In genomic region chr8:105475254-105475653, GRCm38 (mm10) we compare ENCODE assay signal across 13 mouse cellular contexts. TPM values are rescaled to one million over a fixed set of nuclear protein-coding genes. Genes with fewer than 3 reads are reported as not detected.
A peak's percentile ranks its signal among the peaks of the same experiment; 100 is the strongest.
DNase-seq lines count a peak whose midpoint lies in the region; ATAC-seq lines count a peak whose summit lies in the region.
"Had no signal": no experiment of that assay in that cellular context is flagged by ENCODE, and none has a peak within 500 bp of the region (broad histone marks: within the 10 kb centered on the region; RNA-seq: fewer than 3 reads in every experiment).

No protein-coding gene starts in this region.

- H3K9ac ChIP-seq in kidney, embryonic 15.5 days, result no peak overlapping the region
- H3K9ac ChIP-seq in neural tube, embryonic 12.5 days, result peak overlapping the region; percentile 5; the same call in 1 of the 2 replicates

- no peaks in the 10 kb centered on the region for H3K9me3 ChIP-seq in kidney, embryonic 15.5 days (replicated peaks)
- H3K9me3 ChIP-seq in neural tube, embryonic 12.5 days, result no peaks in the 10 kb centered on the region

- peaks cover 12% of the 10 kb centered on the region; the same call in 1 of the 2 replicates for H3K27me3 ChIP-seq in kidney, embryonic 15.5 days
- peaks cover 9% of the 10 kb centered on the region; the same call in 1 of the 2 replicates for H3K27me3 ChIP-seq in neural tube, embryonic 12.5 days (replicated peaks)

- peak overlapping the region; percentile 29 for H3K27ac ChIP-seq in kidney, embryonic 15.5 days
- H3K27ac ChIP-seq in neural tube, embryonic 12.5 days, result no peak overlapping the region

- no peak overlapping the region for H3K4me2 ChIP-seq in kidney, embryonic 15.5 days
- no peak overlapping the region for H3K4me2 ChIP-seq in neural tube, embryonic 12.5 days (replicated peaks)

- no peak for DNase-seq in kidney, postnatal 36 days
- no peak for DNase-seq in neural tube, embryonic 10.5 days (ENCODE audit: extremely low spot score, low spot score)
- peak; percentile 82 for DNase-seq in gastrocnemius, postnatal 25 days
- peak; percentile 68 for DNase-seq in skeletal muscle tissue, adult 2 months (ENCODE audit: low read depth, low spot score)
- no peak for DNase-seq in cerebellum, postnatal 4 days (ENCODE audit: low spot score in 2 of 2)
- DNase-seq: adrenal gland, postnatal 36 days; cerebellum, adult 8-10 months; thymus, adult 18-20 months had no signal

- H3K36me3 ChIP-seq in kidney, embryonic 15.5 days, result peaks cover 44% of the 10 kb centered on the region
- peaks cover 3% of the 10 kb centered on the region; the same call in 1 of the 2 replicates for H3K36me3 ChIP-seq in neural tube, embryonic 12.5 days

- 43% methylated on average over 4 of the region's 4 CpGs for WGBS in kidney, embryonic 15.5 days
- WGBS in neural tube, embryonic 12.5 days, result 34% methylated on average over 4 of the region's 4 CpGs

- ATAC-seq in kidney, embryonic 15.5 days (replicated peaks; ENCODE audit: low FRiP score), result no peak
- no peak for ATAC-seq in neural tube, embryonic 12.5 days (ENCODE audit: low FRiP score, low read depth)
- ATAC-seq in megakaryocyte, adult 5-6 weeks (ENCODE audit: poor library complexity, severe bottlenecking), result no peak

- H3K4me3 ChIP-seq in kidney, embryonic 15.5 days (replicated peaks), result no peak overlapping the region
- H3K4me3 ChIP-seq in neural tube, embryonic 12.5 days, result no peak overlapping the region
- H3K4me3 ChIP-seq: myocyte had no signal

- peaks cover 49% of the 10 kb centered on the region for H3K4me1 ChIP-seq in kidney, embryonic 15.5 days
- peaks cover 56% of the 10 kb centered on the region for H3K4me1 ChIP-seq in neural tube, embryonic 12.5 days

RNA-seq across cellular contexts. Expression of gene Tppp3, which starts 3.9 kb away (rescaled TPM):
- polyA plus RNA-seq in kidney, embryonic 15.5 days (2015; fragmentation: Nextera tagmentation; extraction: Ambion mirVana), result 30.7 and 38.3 TPM in 2 replicates
- polyA plus RNA-seq in neural tube, embryonic 12.5 days (2016; fragmentation: Nextera tagmentation; extraction: Ambion mirVana), result 242 and 246 TPM in 2 replicates
- 10 to 100 TPM; 86.7 to 99.2 TPM for total RNA-seq in gastrocnemius, postnatal 25 days (2021)
- 2.5 and 2.9 TPM in 2 replicates for total RNA-seq in megakaryocyte, adult 5-6 weeks (2015)
- 6.5 and 13.4 TPM in 2 replicates for total RNA-seq in megakaryocyte, adult 5-6 weeks (2017)

RNA-seq across cellular contexts. Expression of gene Zdhhc1, which starts 21.4 kb away (rescaled TPM):
- polyA plus RNA-seq in kidney, embryonic 15.5 days (2015; fragmentation: Nextera tagmentation; extraction: Ambion mirVana), result 39.2 and 43.7 TPM in 2 replicates
- 29.0 and 30.7 TPM in 2 replicates for polyA plus RNA-seq in neural tube, embryonic 12.5 days (2016; fragmentation: Nextera tagmentation; extraction: Ambion mirVana)
- 10 to 100 TPM in 1 of 2 experiments, 1 to 10 TPM in 1; 8.7 to 10.1 TPM for total RNA-seq in gastrocnemius, postnatal 25 days (2021)
- total RNA-seq in megakaryocyte, adult 5-6 weeks (2015), result 0.52 and 1.2 TPM in 2 replicates
- 0.20 and 0.92 TPM in 2 replicates for total RNA-seq in megakaryocyte, adult 5-6 weeks (2017)

RNA-seq across cellular contexts. Expression of gene Hsd11b2, which starts 43.3 kb away (rescaled TPM):
- polyA plus RNA-seq in kidney, embryonic 15.5 days (2015; fragmentation: Nextera tagmentation; extraction: Ambion mirVana), result 30.0 and 35.6 TPM in 2 replicates
- polyA plus RNA-seq in neural tube, embryonic 12.5 days (2016; fragmentation: Nextera tagmentation; extraction: Ambion mirVana), result 23.8 and 25.7 TPM in 2 replicates
- under 1 TPM; 0.51 to 0.61 TPM for total RNA-seq in gastrocnemius, postnatal 25 days (2021)
- not detected in 2 replicates for total RNA-seq in megakaryocyte, adult 5-6 weeks (2015)
- not detected in 2 replicates for total RNA-seq in megakaryocyte, adult 5-6 weeks (2017)
- total RNA-seq: left cerebral cortex, postnatal 14 days had no signal

Comparison
In these comparisons a context has a peak if more than half of its experiments do, and no peak if none do; other contexts are left out.
1. DNase-seq: peak in gastrocnemius, postnatal 25 days (single experiment) and skeletal muscle tissue, adult 2 months (single experiment); none in kidney, postnatal 36 days (0 of 2), neural tube, embryonic 10.5 days (single experiment) and cerebellum, postnatal 4 days (0 of 2).
2. RNA of gene Tppp3, which starts 3.9 kb away (total RNA-seq): 86.7 to 99.2 TPM in gastrocnemius, postnatal 25 days; 2.5 to 13.4 TPM in megakaryocyte, adult 5-6 weeks; every median in the first group is over 4 times any median in the second.
3. RNA of gene Zdhhc1, which starts 21.4 kb away (total RNA-seq): 8.7 to 10.1 TPM in gastrocnemius, postnatal 25 days; 0.20 to 1.2 TPM in megakaryocyte, adult 5-6 weeks; every median in the first group is over 4 times any median in the second.